Mouse (Mus musculus) WW6 (cell line): ENCODE data around the gene Mdh1.

Experiments
- DNase-seq: peaks from one replicate; pipeline ENCODE4 v3.0.0-alpha.2; 2013; ENCODE audit warnings: low read depth, low spot score

The Mdh1 gene

GRCm38 (mm10) chr11:21571700-21572381, at the start of gene Mdh1, which contains the start of gene Wdpcp:
TSS of gene Mdh1 (minus strand) at chr11:21572367.
TSS of gene Wdpcp (plus strand) at chr11:21572235.
- peak; percentile 99 for DNase-seq

- no peak for DNase-seq
These were observed 43.7 kb upstream of the Mdh1 start for GRCm38 (mm10) chr11:21615915-21616314.

- no peak for DNase-seq
These were observed 30.3 kb upstream of the Mdh1 start for GRCm38 (mm10) chr11:21602497-21602896.

- no peak for DNase-seq
These were observed 11.1 kb upstream of the Mdh1 start for GRCm38 (mm10) chr11:21583286-21583685.

GRCm38 (mm10) chr11:21581472-21581871, 9.3 kb upstream of the Mdh1 start:
- no peak for DNase-seq

- no peak for DNase-seq
These were observed 1.2 kb downstream of the Mdh1 start for GRCm38 (mm10) chr11:21570973-21571372.

GRCm38 (mm10) chr11:21570109-21570474, 2.1 kb downstream of the Mdh1 start:
- no peak for DNase-seq

- DNase-seq = no peak
These were observed 2.6 kb downstream of the Mdh1 start for GRCm38 (mm10) chr11:21569456-21570108.

- no peak for DNase-seq
These were observed 3.2 kb downstream of the Mdh1 start for GRCm38 (mm10) chr11:21569002-21569401.

- DNase-seq = no peak
These were observed 4.4 kb downstream of the Mdh1 start for GRCm38 (mm10) chr11:21567733-21568132.

- DNase-seq = no peak
These were observed 5.2 kb downstream of the Mdh1 start for GRCm38 (mm10) chr11:21566934-21567333.

GRCm38 (mm10) chr11:21564681-21565405, 7.3 kb downstream of the Mdh1 start:
- DNase-seq = no peak

GRCm38 (mm10) chr11:21563617-21564325, 8.4 kb downstream of the Mdh1 start:
- DNase-seq = no peak

- DNase-seq = no peak
These were observed 10.8 kb downstream of the Mdh1 start for GRCm38 (mm10) chr11:21561347-21561746.

GRCm38 (mm10) chr11:21559727-21560126, 12.4 kb downstream of the Mdh1 start:
- DNase-seq = no peak

- no peak for DNase-seq
These were observed 20.1 kb downstream of the Mdh1 start for GRCm38 (mm10) chr11:21552049-21552448.

GRCm38 (mm10) chr11:21550222-21551173, 21.7 kb downstream of the Mdh1 start:
- DNase-seq = no peak

GRCm38 (mm10) chr11:21549754-21550153, 22.4 kb downstream of the Mdh1 start:
- no peak for DNase-seq

- DNase-seq = no peak
These were observed 23.1 kb downstream of the Mdh1 start for GRCm38 (mm10) chr11:21549052-21549451.

GRCm38 (mm10) chr11:21547518-21547917, 24.6 kb downstream of the Mdh1 start:
- no peak for DNase-seq

GRCm38 (mm10) chr11:21546671-21547070, 25.5 kb downstream of the Mdh1 start:
- no peak for DNase-seq
